Mouse (Mus musculus) lung, adult 2 months (tissue): ENCODE measurements around the gene Gjb1. TPM values are rescaled to one million over a fixed set of nuclear protein-coding genes. Genes with fewer than 3 reads are reported as not detected.
"Not testable (repeated sequence)": the region's sequence is repeated elsewhere in the genome, so short reads cannot be mapped to it uniquely, and the experiment has no call there.

Experiments used
- DNase-seq: peaks from one replicate; pipeline ENCODE4 v3.0.0; 2022
- H3K4me1 ChIP-seq: fragments of 200-500 bp; 2 replicates; pipeline ENCODE4 v1.6.1; 2011; ENCODE audit warnings: low read length; ENCODE audit not compliant: control insufficient read depth, insufficient read depth
- H3K4me3 ChIP-seq: fragments of 200-500 bp; replicated peaks from 2 replicates; pipeline ENCODE3; 2011; ENCODE audit warnings: low read depth, mild to moderate bottlenecking, control low read depth, low read length; ENCODE audit errors: extremely low read depth
- CTCF ChIP-seq: fragments of 200-500 bp; IDR thresholded peaks from 2 replicates; pipeline ENCODE4 v1.5.1; 2011; ENCODE audit warnings: mild to moderate bottlenecking, low read length, control low read depth; ENCODE audit not compliant: insufficient read depth
- POLR2A ChIP-seq: fragments of 200-500 bp; IDR thresholded peaks from 2 replicates; pipeline ENCODE4 v1.6.1; 2011; ENCODE audit warnings: low read depth, mild to moderate bottlenecking, control low read depth, low read length, borderline replicate concordance; ENCODE audit errors: extremely low read depth
- WGBS: fragments of 180-500 bp; shearing (Covaris S2); methylation state at CpG from one replicate; pipeline ENCODE4 v1.1.7; 2018; 5-methylcytosine and 5-hydroxymethylcytosine counted together
- polyA plus RNA-seq: library from polyadenylated mRNA; depleted of rRNA; stranded (reverse); fragments of >200 nt; gene quantifications from 2 replicates; pipeline ENCODE4 v1.2.3, GENCODE M21; 2012

Gjb1 gene
- polyA plus RNA-seq, 1 experiment = 6.2 TPM

DNA sequence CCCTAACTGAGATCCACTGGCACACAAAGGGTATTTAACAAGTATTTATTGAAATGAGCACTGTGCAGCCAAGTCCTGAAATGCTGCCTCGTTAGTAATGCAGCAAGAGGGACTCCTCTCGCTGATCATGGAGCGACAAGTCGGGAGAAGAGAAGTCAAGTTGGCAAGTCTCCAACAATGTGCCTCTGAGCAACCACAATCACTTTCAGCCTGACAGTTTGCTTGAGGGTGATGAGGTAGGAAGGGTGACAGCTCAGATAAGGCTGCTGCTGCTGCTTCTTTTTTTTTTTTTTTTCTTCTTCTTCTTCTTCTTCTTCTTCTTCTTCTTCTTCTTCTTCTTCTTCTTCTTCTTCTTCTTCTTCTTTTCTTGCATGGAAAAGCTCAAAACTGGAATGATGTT lies 25.0 kb upstream of the Gjb1 start:
- Histone ChIP-seq H3K4me1 (no peaks in the 10 kb centered on the region), H3K4me3 (no peak overlapping the region)
- no peak for TF ChIP-seq CTCF
- TF ChIP-seq POLR2A = no peak
- no peak for DNase-seq
- WGBS = 46% methylated on average over 4 of the region's 4 CpGs

DNA sequence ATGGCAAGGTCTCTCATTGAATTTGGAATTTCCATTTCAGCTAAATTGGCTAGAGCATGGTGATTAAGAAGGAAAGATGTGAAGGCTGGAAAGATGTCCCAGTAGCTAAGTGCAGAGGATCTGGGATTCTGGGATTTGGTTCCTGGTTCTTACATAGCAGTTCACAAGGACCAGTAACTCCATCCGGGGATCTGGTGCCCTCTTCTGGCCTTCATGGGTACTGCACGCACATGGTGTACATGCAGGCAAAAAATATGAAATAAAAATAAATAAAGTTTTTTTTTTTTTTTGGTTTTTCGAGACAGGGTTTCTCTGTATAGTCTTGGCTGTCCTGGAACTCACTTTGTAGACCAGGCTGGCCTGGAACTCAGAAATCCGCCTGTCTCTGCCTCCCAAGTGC lies 17.3 kb upstream of the Gjb1 start:
- H3K4me1 ChIP-seq, DNase-seq, H3K4me3 ChIP-seq: not testable (repeated sequence)
- WGBS = 63% methylated on average over 4 of the region's 4 CpGs

DNA sequence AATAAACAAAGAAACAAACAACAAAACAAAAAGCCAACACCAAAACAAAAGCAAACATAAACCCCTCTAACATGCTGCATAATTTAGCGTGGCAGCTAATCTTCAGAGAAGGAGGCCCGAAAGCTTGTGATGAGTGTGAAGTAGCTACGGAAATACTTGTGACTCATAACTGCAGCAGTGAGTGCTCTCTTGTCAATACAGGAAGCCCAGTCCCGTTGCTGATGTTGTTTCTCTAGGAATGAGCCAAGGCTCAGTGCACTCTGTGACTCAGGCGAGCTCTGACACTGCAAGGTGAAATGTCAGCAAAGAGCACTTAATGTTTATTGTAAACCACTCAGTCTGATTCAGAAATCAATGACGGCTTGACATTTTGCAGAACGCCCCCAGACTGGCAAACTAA lies 7.2 kb upstream of the Gjb1 start:
- no peak overlapping the region for H3K4me3 ChIP-seq
- WGBS = 49% methylated on average over 7 of the region's 7 CpGs
- no peak for TF ChIP-seq POLR2A
- TF ChIP-seq CTCF = no peak
- H3K4me1 ChIP-seq = no peaks in the 10 kb centered on the region
- no peak for DNase-seq

DNA sequence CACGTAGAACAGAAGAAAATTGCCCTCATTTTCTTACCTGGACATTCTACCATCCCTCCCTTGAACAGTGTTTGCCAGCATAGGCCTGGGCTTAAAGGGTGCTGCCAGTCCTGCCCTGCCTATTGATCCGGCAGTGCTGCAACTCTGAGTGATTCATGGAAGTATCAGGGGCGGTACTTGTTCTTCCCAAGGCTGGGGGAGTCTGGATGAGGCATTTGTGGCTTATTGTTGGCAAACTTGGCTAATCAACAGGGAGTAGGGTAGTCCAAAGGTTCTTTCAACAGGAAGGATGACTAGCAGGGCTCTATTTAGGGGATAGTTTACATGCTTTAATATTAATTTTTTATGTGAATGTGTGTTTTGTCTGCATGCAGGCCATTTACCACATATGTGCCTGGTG lies 5.6 kb upstream of the Gjb1 start:
- Histone ChIP-seq H3K4me1 (no peaks in the 10 kb centered on the region), H3K4me3 (no peak overlapping the region)
- WGBS = 68% methylated on average over 3 of the region's 3 CpGs
- no peak for TF ChIP-seq POLR2A
- no peak for TF ChIP-seq CTCF
- DNase-seq = no peak

DNA sequence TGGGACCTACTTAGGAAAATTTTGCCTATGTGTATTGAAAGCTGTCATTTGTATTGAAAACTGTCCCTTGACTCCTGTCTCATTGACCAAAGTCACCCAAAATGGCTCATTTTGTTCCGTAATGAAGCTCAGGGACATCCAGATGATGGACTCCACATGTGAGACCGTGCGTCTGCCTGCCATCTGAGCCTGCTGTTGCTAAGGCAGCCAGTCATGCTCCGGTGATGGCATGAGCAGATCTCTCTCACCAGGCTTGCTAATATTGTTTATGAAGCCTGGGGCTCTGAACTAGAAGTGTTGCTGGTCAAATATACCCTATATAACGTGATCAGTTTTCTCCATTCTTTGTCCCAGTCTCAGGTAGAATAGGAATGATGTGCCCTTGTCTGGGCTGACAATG lies 3.2 kb upstream of the Gjb1 start:
- no peak overlapping the region for H3K4me3 ChIP-seq
- no peak for DNase-seq
- H3K4me1 ChIP-seq = no peaks in the 10 kb centered on the region
- 70% methylated on average over 5 of the region's 5 CpGs for WGBS
- no peak for TF ChIP-seq CTCF
- no peak for TF ChIP-seq POLR2A

DNA sequence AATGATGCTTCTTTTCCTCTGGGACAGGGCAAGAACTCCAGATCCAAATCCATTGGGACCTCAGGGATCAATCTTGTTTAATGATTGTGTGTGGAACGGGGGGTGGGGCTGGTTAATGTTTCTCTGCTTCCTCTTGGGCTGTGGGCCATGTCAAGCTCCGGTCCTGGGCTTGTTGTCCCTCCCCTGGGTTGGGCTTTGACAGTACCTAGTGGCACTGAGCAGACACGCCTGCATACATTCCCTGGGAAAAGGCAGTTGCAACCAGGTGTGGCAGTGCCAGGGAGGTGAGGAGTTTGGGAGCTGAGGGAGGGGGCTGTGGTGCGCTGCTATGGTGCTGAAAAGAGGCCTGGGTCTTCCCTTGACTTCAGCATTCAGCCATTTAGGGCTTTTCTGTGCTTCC lies 898 bp downstream of the Gjb1 start:
- H3K4me3 ChIP-seq = no peak overlapping the region
- 48% methylated on average over 4 of the region's 4 CpGs for WGBS
- TF ChIP-seq POLR2A (no peak), CTCF (no peak)
- DNase-seq = no peak
- no peaks in the 10 kb centered on the region for H3K4me1 ChIP-seq

DNA sequence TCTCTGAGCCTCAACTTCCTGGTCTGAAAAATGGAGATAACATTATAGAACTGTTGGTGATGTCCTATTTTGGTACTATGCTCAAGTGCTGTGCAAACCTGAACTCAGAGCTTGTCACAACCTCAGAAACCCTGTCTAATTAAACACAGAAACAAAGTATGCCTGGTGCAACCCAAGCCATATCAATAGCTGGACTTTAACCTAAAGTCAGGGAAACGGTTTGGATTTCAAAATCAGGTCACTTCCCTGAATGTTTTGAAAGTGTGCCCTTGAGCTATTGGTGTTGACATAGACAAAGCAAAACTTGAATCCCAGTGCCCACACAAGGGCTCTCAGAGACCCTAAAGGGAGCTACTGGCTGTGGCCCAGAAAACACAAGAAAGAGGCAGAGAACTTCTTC lies 3.6 kb downstream of the Gjb1 start:
- TF ChIP-seq POLR2A = no peak
- no peak for TF ChIP-seq CTCF
- no peak for DNase-seq
- no peaks in the 10 kb centered on the region for H3K4me1 ChIP-seq
- WGBS = 68% methylated on average over 1 of the region's 1 CpGs
- no peak overlapping the region for H3K4me3 ChIP-seq

DNA sequence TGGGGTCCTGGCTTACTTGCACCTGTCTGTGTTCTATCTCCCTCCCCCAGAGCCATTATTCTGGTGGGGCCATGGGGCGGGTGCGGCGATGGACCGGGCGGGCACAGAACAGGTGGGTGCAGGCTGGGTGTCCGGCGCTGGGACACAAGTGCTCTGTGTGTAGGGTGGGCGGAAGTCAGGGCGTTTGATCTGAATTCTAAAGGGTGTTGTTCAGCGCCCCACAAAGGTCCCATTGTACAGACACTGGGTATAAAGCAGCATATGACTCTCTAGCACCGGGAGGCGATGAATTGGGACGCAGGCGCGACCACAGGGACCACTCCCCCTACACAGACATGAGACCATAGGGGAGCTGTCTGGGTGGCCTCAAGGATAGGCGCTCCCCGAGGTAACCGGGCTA lies 7.3 kb downstream of the Gjb1 start:
- no peak for DNase-seq
- 44% methylated on average over 18 of the region's 18 CpGs for WGBS

DNA sequence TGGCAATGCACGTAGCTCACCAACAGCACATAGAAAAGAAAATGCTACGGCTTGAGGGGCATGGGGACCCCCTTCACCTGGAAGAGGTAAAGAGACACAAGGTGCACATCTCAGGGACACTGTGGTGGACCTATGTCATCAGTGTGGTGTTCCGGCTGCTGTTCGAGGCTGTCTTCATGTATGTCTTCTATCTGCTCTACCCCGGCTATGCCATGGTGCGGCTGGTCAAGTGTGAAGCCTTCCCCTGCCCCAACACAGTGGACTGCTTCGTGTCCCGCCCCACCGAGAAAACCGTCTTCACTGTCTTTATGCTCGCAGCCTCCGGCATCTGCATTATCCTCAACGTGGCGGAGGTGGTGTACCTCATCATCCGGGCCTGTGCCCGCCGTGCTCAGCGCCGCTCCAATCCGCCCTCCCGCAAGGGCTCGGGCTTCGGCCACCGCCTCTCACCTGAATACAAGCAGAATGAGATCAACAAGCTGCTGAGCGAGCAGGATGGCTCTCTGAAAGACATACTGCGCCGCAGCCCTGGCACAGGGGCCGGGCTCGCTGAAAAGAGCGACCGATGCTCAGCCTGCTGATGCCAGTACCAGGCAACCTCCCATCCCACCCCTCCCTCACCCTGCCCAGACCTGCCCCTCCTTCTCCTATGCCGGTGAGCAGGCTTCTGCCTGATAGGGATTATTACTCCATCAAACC lies 8.4 kb downstream of the Gjb1 start:
- 33% methylated on average over 32 of the region's 32 CpGs for WGBS
- Histone ChIP-seq H3K4me1 (no peaks in the 10 kb centered on the region), H3K4me3 (no peak overlapping the region)
- DNase-seq = no peak
- no peak for TF ChIP-seq CTCF
- no peak for TF ChIP-seq POLR2A

More for the DNA sequence above, 7.3 kb downstream of the Gjb1 start:
- no peak overlapping the region for H3K4me3 ChIP-seq
- TF ChIP-seq CTCF (no peak), POLR2A (no peak)
- no peaks in the 10 kb centered on the region for H3K4me1 ChIP-seq

DNA sequence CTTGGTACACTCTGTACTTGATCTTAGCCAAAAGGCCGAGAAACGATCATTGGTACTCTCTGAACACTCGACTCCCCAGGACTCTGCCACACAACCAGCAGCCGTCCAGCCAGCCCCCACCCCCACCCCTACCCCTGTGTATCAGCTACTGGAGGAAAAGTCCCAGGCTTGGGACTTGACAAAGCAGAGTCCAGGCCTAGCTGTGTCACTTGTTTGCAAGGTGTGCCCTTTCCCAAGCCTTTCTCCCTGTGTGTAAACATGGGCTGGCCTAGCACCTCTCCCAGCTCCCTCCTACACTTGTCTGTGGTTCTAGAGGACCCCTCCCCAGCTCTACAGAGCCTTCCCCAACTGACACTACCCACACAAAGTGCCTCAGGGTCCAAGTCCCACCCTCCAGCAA lies 10.0 kb downstream of the Gjb1 start:
- WGBS = 56% methylated on average over 4 of the region's 4 CpGs
- DNase-seq = no peak
- TF ChIP-seq CTCF (no peak), POLR2A (no peak)
- no peaks in the 10 kb centered on the region for H3K4me1 ChIP-seq
- no peak overlapping the region for H3K4me3 ChIP-seq

DNA sequence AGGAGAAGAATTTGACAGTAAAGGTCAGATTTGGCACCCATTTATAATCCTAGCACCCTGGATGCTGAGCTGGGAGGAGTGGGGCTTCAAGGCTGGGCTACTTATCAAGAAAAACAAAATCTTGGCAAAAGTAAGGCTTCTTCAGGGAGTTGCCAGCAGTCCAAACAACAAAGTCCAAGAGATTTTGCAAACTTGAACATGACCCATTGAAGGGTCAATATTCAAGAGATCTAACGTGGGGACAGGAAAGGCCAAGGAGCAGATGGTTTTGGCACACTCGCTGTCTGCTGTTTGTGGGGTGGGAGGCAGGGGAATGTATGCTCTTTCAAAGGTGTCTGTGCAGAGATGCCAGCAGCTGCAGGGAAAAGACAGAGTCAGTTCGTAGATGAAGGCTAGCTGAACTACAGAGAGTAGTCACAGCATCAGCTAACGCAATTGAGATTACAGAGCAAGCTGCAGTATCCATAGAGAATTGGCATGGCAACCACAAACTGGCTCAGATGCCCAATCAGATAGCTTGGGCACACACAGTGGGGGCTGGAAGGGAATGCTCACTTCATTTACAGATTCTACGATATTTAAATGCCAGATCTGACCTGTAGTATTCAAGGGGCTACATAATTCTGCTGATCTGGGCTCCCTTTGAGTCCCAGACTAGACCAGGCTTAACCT lies 12.8 kb downstream of the Gjb1 start:
- no peak for DNase-seq
- WGBS = 65% methylated on average over 5 of the region's 5 CpGs

More for the DNA sequence above, 12.8 kb downstream of the Gjb1 start:
- TF ChIP-seq CTCF (no peak), POLR2A (no peak)
- Histone ChIP-seq H3K4me3 (no peak overlapping the region), H3K4me1 (no peaks in the 10 kb centered on the region)
